ENCODE assay signal across 22 mouse cellular contexts in genomic region chr17:50294726-50295125, GRCm38 (mm10). TPM values are rescaled to one million over a fixed set of nuclear protein-coding genes. Genes with fewer than 3 reads are reported as not detected.
DNase-seq lines count a peak whose midpoint lies in the region; TF ChIP-seq lines count a peak whose summit lies in the region.
"Had no signal": no experiment of that assay in that cellular context is flagged by ENCODE, and none has a peak within 500 bp of the region (broad histone marks: within the 10 kb centered on the region; RNA-seq: fewer than 3 reads in every experiment).

No protein-coding gene starts in this region.

- H3K27ac ChIP-seq in liver, adult 2 months (replicated peaks; ENCODE audit: insufficient read depth, low read depth, low read length), result no peak overlapping the region
- H3K27ac ChIP-seq: embryonic facial prominence, embryonic 15.5 days; hindbrain, embryonic 15.5 days; kidney, postnatal 0 days; limb, embryonic 12.5 days; liver, embryonic 13.5 days; midbrain, embryonic 15.5 days; neural tube, embryonic 13.5 days had no signal

- peak; percentile 15 for DNase-seq in adrenal gland, postnatal 25 days
- DNase-seq in adrenal gland, postnatal 4 days (ENCODE audit: low spot score in 2 of 2), result no peak
- DNase-seq in liver, adult 2 months (ENCODE audit: extremely low read depth, low read depth, low spot score), result peak; percentile 3
- no peak for DNase-seq in liver
- peak; percentile 59 for DNase-seq in brain, adult 2 months (ENCODE audit: low read depth, low spot score)
- peak; percentile 50 to 53 for DNase-seq in cerebellum, postnatal 10 days
- DNase-seq in layer of hippocampus, postnatal 25 days (ENCODE audit: extremely low spot score in 1 of 2, low spot score in 1 of 2), result no peak
- no peak for DNase-seq in urinary bladder, adult 18-20 months (ENCODE audit: low spot score in 2 of 2)
- DNase-seq: heart, postnatal 4 days; kidney, adult 2 months; liver, embryonic 13.5 days; lung, adult 2 months; right cerebral cortex, adult 18-20 months; right cerebral cortex, postnatal 4 days; thymus, adult 18-20 months; thymus, postnatal 36 days had no signal

- no peak for TF ChIP-seq CTCF in liver, adult 2 months (IDR thresholded peaks at IDR 0.05; ENCODE audit: low read depth, low read length)

- H3K79me2 ChIP-seq in liver, adult 2 months (ENCODE audit: control insufficient read depth, insufficient read depth, low read length), result no peaks in the 10 kb centered on the region

- 93% methylated on average over 12 of the region's 12 CpGs for WGBS in liver, adult 2 months

- H3K9ac ChIP-seq in liver, adult 2 months (ENCODE audit: low read depth, low read length), result no peak overlapping the region
- H3K9ac ChIP-seq: embryonic facial prominence, embryonic 15.5 days; hindbrain, embryonic 15.5 days; limb, embryonic 12.5 days; liver, embryonic 13.5 days; midbrain, embryonic 15.5 days; neural tube, embryonic 13.5 days had no signal

- no peak overlapping the region for H3K4me3 ChIP-seq in liver, adult 2 months (ENCODE audit: insufficient read depth, low read depth, low read length)
- H3K4me3 ChIP-seq: embryonic facial prominence, embryonic 15.5 days; hindbrain, embryonic 15.5 days; limb, embryonic 12.5 days; liver, embryonic 13.5 days; midbrain, embryonic 15.5 days; neural tube, embryonic 13.5 days had no signal

- TF ChIP-seq POLR2A in liver, adult 2 months (IDR thresholded peaks at IDR 0.05; ENCODE audit: extremely low read depth, insufficient read depth, low read length), result no peak

- H3K4me1 ChIP-seq in liver, adult 2 months (ENCODE audit: control insufficient read depth, insufficient read depth, low read length), result no peaks in the 10 kb centered on the region
- H3K4me1 ChIP-seq: embryonic facial prominence, embryonic 15.5 days; midbrain, embryonic 15.5 days; neural tube, embryonic 13.5 days had no signal

- no peaks in the 10 kb centered on the region for H3K27me3 ChIP-seq in liver, adult 2 months (ENCODE audit: control insufficient read depth, insufficient read depth, low read length)
- H3K27me3 ChIP-seq: embryonic facial prominence, embryonic 15.5 days; hindbrain, embryonic 15.5 days; limb, embryonic 12.5 days; liver, embryonic 13.5 days; midbrain, embryonic 15.5 days; neural tube, embryonic 13.5 days had no signal

- no peaks in the 10 kb centered on the region for H3K36me3 ChIP-seq in liver, adult 2 months (ENCODE audit: control insufficient read depth, insufficient read depth, low read length)
- H3K36me3 ChIP-seq: embryonic facial prominence, embryonic 15.5 days; hindbrain, embryonic 15.5 days; midbrain, embryonic 15.5 days; neural tube, embryonic 13.5 days had no signal

RNA-seq across cellular contexts. Expression of gene Dazl, which starts 1.3 kb away (rescaled TPM):
- total RNA-seq in adrenal gland, postnatal 25 days (2021), result 0.18 and 1.6 TPM in 2 replicates
- under 1 TPM; 0.25 to 0.28 TPM for total RNA-seq in adrenal gland, postnatal 4 days (2021)
- total RNA-seq in liver, adult 2 months (2014; rRNA removed), result 0.09 and 0.13 TPM in 2 replicates
- polyA plus RNA-seq in liver, adult 2 months (2012; rRNA removed), result not detected in 2 replicates
- 1 to 10 TPM; 2.7 to 3.5 TPM for total RNA-seq in layer of hippocampus, postnatal 25 days (2021)
- total RNA-seq: heart, postnatal 4 days had no signal
- polyA plus RNA-seq: kidney, adult 2 months; kidney, postnatal 0 days; limb, embryonic 12.5 days; lung, adult 2 months had no signal

Comparison
In these comparisons a context has a peak if more than half of its experiments do, and no peak if none do; other contexts are left out.
1. DNase-seq: peak in adrenal gland, postnatal 25 days (single experiment), liver, adult 2 months (single experiment), brain, adult 2 months (single experiment) and cerebellum, postnatal 10 days (2 of 2); none in adrenal gland, postnatal 4 days (0 of 2), liver (single experiment), layer of hippocampus, postnatal 25 days (0 of 2) and urinary bladder, adult 18-20 months (0 of 2).